Mouse (Mus musculus) gonadal fat pad, adult 2 months (tissue): ENCODE data around the gene 4930548H24Rik. TPM values are rescaled to one million over a fixed set of nuclear protein-coding genes. Genes with fewer than 3 reads are reported as not detected.

Experiments used
- polyA plus RNA-seq: library from polyadenylated mRNA; depleted of rRNA; stranded (reverse); fragments of >200 nt; gene quantifications from 2 replicates; pipeline ENCODE4 v1.2.3, GENCODE M21; 2012; rRNA removed

Gene 4930548H24Rik
- polyA plus RNA-seq, 1 experiment: not detected

Other genes with a start within 250 kb of the 4930548H24Rik start
- 120 and 142 TPM in 2 replicates for gene Nrbp1, start 244.9 kb upstream of the 4930548H24Rik start, polyA plus RNA-seq
- gene Gm9970, start 244.5 kb upstream of the 4930548H24Rik start, polyA plus RNA-seq: 1.3 and 3.6 TPM in 2 replicates
- gene Krtcap3, start 234.0 kb upstream of the 4930548H24Rik start, polyA plus RNA-seq: 36.9 and 38.7 TPM in 2 replicates
- 37.7 and 38.4 TPM in 2 replicates for gene Ift172, start 194.6 kb upstream of the 4930548H24Rik start, polyA plus RNA-seq
- gene Fndc4, start 189.7 kb upstream of the 4930548H24Rik start, polyA plus RNA-seq: 6.1 and 8.0 TPM in 2 replicates
- 0.23 and 0.53 TPM in 2 replicates for gene Gckr, start 188.3 kb upstream of the 4930548H24Rik start, polyA plus RNA-seq
- gene Zfp512, start 33.3 kb upstream of the 4930548H24Rik start, polyA plus RNA-seq: 12.6 and 13.0 TPM in 2 replicates
- gene Gpn1, start 9.0 kb downstream of the 4930548H24Rik start, polyA plus RNA-seq: 10.7 and 12.8 TPM in 2 replicates
- gene Slc4a1ap, start 41.3 kb downstream of the 4930548H24Rik start, polyA plus RNA-seq: 12.6 and 14.5 TPM in 2 replicates
- gene Supt7l, start 42.1 kb downstream of the 4930548H24Rik start, polyA plus RNA-seq: 14.2 and 17.1 TPM in 2 replicates
- gene Mrpl33, start 111.2 kb downstream of the 4930548H24Rik start, polyA plus RNA-seq: 30.7 and 31.4 TPM in 2 replicates
- 12.2 and 12.3 TPM in 2 replicates for gene Rbks, start 211.9 kb downstream of the 4930548H24Rik start, polyA plus RNA-seq
- 49.0 and 49.9 TPM in 2 replicates for gene Babam2, start 211.9 kb downstream of the 4930548H24Rik start, polyA plus RNA-seq